27 mouse cellular contexts compared by ENCODE assay signal in genomic region chr13:18840366-18840765, GRCm38 (mm10).
"Had no signal": no experiment of that assay in that cellular context is flagged by ENCODE, and none has a peak within 500 bp of the region (broad histone marks: within the 10 kb centered on the region; RNA-seq: fewer than 3 reads in every experiment).

No protein-coding gene starts in this region.

- H3K4me3 ChIP-seq: gastrocnemius, adult 2 months; heart, embryonic 10.5 days; heart, embryonic 12.5 days; hindbrain, embryonic 10.5 days; hindbrain, embryonic 12.5 days; intestine, embryonic 15.5 days; kidney, embryonic 15.5 days; limb, embryonic 13.5 days; limb, embryonic 15.5 days; liver, embryonic 12.5 days had no signal

- ATAC-seq: hindbrain, embryonic 16.5 days; inflammation-experienced regulatory T-cells, adult 6 months; intestine, embryonic 15.5 days; intestine, postnatal 0 days; liver, embryonic 12.5 days had no signal

- H3K9me3 ChIP-seq: heart, embryonic 10.5 days; heart, embryonic 12.5 days; hindbrain, embryonic 10.5 days; hindbrain, embryonic 12.5 days; intestine, embryonic 15.5 days; kidney, embryonic 15.5 days; limb, embryonic 13.5 days; limb, embryonic 15.5 days; liver, embryonic 12.5 days had no signal

- DNase-seq: gastrocnemius, adult 2 months; gastrocnemius, postnatal 10 days; gastrocnemius, postnatal 25 days; heart, adult 18-20 months; heart, postnatal 10 days; heart, postnatal 4 days; kidney, adult 18-20 months; kidney, adult 9 months; kidney, postnatal 14 days; kidney, postnatal 36 days; layer of hippocampus, adult 9-11 months; layer of hippocampus, postnatal 36 days; left cerebral cortex, postnatal 4 days had no signal

- H3K27ac ChIP-seq: gastrocnemius, adult 2 months; heart, embryonic 10.5 days; hindbrain, embryonic 10.5 days; hindbrain, embryonic 12.5 days; hindbrain, embryonic 14.5 days; intestine, embryonic 15.5 days; kidney, embryonic 15.5 days; kidney, postnatal 0 days; limb, embryonic 13.5 days; limb, embryonic 15.5 days; liver, embryonic 12.5 days had no signal

- H3K4me1 ChIP-seq: heart, embryonic 10.5 days; heart, embryonic 12.5 days; hindbrain, embryonic 10.5 days; hindbrain, embryonic 12.5 days; intestine, embryonic 15.5 days; kidney, embryonic 15.5 days; limb, embryonic 13.5 days; limb, embryonic 15.5 days; liver, embryonic 12.5 days had no signal

- H3K36me3 ChIP-seq: heart, embryonic 12.5 days; intestine, embryonic 15.5 days had no signal

- H3K27me3 ChIP-seq: heart, embryonic 12.5 days; hindbrain, embryonic 12.5 days; intestine, embryonic 15.5 days; kidney, embryonic 15.5 days; limb, embryonic 13.5 days; limb, embryonic 15.5 days; liver, embryonic 12.5 days had no signal

- H3K4me2 ChIP-seq: heart, embryonic 12.5 days; hindbrain, embryonic 12.5 days; hindbrain, embryonic 14.5 days; intestine, embryonic 15.5 days; kidney, embryonic 15.5 days; limb, embryonic 13.5 days; limb, embryonic 15.5 days; liver, embryonic 12.5 days had no signal

- H3K9ac ChIP-seq: heart, embryonic 12.5 days; hindbrain, embryonic 12.5 days; hindbrain, embryonic 14.5 days; intestine, embryonic 15.5 days; kidney, embryonic 15.5 days; limb, embryonic 13.5 days; limb, embryonic 15.5 days; liver, embryonic 12.5 days had no signal
